Mouse (Mus musculus): Measurements from ENCODE around the gene Mt2. TPM values are rescaled to one million over a fixed set of nuclear protein-coding genes. Genes with fewer than 3 reads are reported as not detected.
A peak's percentile ranks its signal among the peaks of the same experiment; 100 is the strongest.

The Mt2 gene
- polyA plus RNA-seq, 1 experiment from 2014 or later = 738 TPM

DNA sequence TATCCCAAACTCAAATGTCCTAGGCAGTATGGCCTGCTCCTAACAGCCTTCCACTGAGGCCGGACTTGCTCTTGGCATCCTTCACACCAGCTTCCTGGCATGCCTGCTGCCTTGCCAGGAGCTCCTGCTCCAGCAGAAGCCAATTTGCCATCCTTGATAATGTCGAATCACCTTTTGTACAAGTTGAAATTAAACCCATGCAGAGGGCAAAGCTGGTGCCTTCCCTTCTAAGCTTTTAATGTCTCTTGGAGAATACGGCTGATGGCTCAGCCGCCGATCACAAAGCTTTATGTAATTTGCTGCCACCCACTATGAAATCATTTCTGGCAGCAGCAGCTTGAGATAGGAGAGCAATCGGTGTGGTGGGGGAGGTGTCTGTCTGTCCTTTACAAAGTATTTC is 37.2 kb downstream of the Mt2 start:
- WGBS = 77% methylated on average over 6 of the region's 6 CpGs

DNA sequence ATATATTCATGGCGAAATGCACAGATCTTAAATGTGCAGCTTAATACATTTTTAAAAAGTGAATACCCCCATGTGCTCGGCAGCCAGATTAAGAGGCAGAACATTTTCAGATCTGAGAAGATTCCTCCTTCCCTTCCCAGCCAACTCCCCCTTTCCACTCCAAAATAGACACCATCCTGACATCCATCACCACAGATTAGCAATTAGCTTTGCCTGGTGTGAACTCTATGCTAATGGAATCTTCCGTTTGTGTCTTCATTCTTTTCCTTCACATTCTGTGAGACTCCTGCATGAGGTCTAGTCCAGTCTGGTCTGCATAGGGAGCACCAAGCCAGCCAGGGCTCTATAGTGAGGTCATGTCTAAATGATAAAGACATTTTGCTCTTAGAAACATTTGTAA is 37.8 kb downstream of the Mt2 start:
- Histone ChIP-seq H3K27ac (ENCODE audit: low read length) (no peak overlapping the region), H3K36me3 (ENCODE audit: control insufficient read depth, insufficient read depth, low read length) (no peaks in the 10 kb centered on the region), H3K27me3 (replicated peaks; ENCODE audit: control insufficient read depth, insufficient read depth, low read length) (no peaks in the 10 kb centered on the region), H3K4me3 (ENCODE audit: low read length) (no peak overlapping the region), H3K9me3 (ENCODE audit: control insufficient read depth, low read length) (no peaks in the 10 kb centered on the region), H3K4me1 (ENCODE audit: control insufficient read depth, insufficient read depth, low read length) (peaks cover 7% of the 10 kb centered on the region), H3K4me2 (ENCODE audit: low read depth, low read length) (no peak overlapping the region), H3K9ac (ENCODE audit: low read depth, low read length) (no peak overlapping the region)
- ATAC-seq = no peak
- WGBS = 65% methylated on average over 3 of the region's 3 CpGs

More for the DNA sequence above, 37.2 kb downstream of the Mt2 start:
- Histone ChIP-seq H3K4me2 (ENCODE audit: low read depth, low read length) (no peak overlapping the region), H3K4me1 (ENCODE audit: control insufficient read depth, insufficient read depth, low read length) (peaks cover 5% of the 10 kb centered on the region), H3K9me3 (ENCODE audit: control insufficient read depth, low read length) (no peaks in the 10 kb centered on the region), H3K9ac (ENCODE audit: low read depth, low read length) (no peak overlapping the region), H3K36me3 (ENCODE audit: control insufficient read depth, insufficient read depth, low read length) (no peaks in the 10 kb centered on the region), H3K27me3 (replicated peaks; ENCODE audit: control insufficient read depth, insufficient read depth, low read length) (no peaks in the 10 kb centered on the region), H3K4me3 (ENCODE audit: low read length) (no peak overlapping the region), H3K27ac (ENCODE audit: low read length) (no peak overlapping the region)
- no peak for ATAC-seq

DNA sequence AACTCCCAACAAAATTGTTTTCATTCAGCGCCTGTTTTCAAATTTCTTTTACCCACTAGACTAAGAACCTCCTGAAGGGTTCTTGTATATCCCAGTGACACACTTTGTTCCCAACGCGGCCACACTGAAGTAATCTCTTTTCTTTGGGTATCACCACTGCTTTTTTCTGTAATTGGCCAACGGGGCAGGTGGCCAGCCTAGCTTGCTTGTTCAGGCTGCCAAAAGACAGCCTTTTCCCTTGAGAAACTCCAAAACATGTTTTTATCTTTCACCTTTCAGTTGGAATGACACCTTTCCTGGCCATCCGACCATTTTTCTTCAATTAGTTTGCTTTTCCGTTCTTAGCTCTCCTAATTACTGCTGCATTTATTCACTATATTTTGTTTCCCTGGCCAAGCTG is 41.4 kb downstream of the Mt2 start:
- Histone ChIP-seq H3K27ac (ENCODE audit: low read length) (peak overlapping the region; percentile 57), H3K4me3 (ENCODE audit: low read length) (peak overlapping the region; percentile 30; the same call in 1 of the 2 replicates), H3K9ac (ENCODE audit: low read depth, low read length) (peak overlapping the region; percentile 59), H3K9me3 (ENCODE audit: control insufficient read depth, low read length) (no peaks in the 10 kb centered on the region), H3K4me2 (ENCODE audit: low read depth, low read length) (peak overlapping the region; percentile 59), H3K27me3 (replicated peaks; ENCODE audit: control insufficient read depth, insufficient read depth, low read length) (no peaks in the 10 kb centered on the region), H3K36me3 (ENCODE audit: control insufficient read depth, insufficient read depth, low read length) (no peaks in the 10 kb centered on the region), H3K4me1 (ENCODE audit: control insufficient read depth, insufficient read depth, low read length) (peaks cover 13% of the 10 kb centered on the region)
- ATAC-seq = no peak
- 66% methylated on average over 6 of the region's 6 CpGs for WGBS

GRCm38 (mm10) chr8:94214252-94215173 is 42.0 kb downstream of the Mt2 start, which contains the start of gene Nup93:
Gene Nup93, plus strand, starts transcription at chr8:94214564.
- Histone ChIP-seq H3K4me2 (ENCODE audit: low read depth, low read length) (peak within 1 kb of the TSS; percentile 67), H3K27ac (ENCODE audit: low read length) (peak within 1 kb of the TSS; percentile 57)
- under 1% methylated on average over 67 of the region's 68 CpGs for WGBS

More at GRCm38 (mm10) chr8:94214252-94215173, 42.0 kb downstream of the Mt2 start, which contains the start of gene Nup93:
- peak; percentile 98 for ATAC-seq
- Histone ChIP-seq H3K36me3 (ENCODE audit: control insufficient read depth, insufficient read depth, low read length) (no peaks in the 10 kb centered on the region), H3K4me3 (ENCODE audit: low read length) (peak within 1 kb of the TSS; percentile 86), H3K9me3 (ENCODE audit: control insufficient read depth, low read length) (no peaks in the 10 kb centered on the region), H3K27me3 (replicated peaks; ENCODE audit: control insufficient read depth, insufficient read depth, low read length) (no peaks in the 10 kb centered on the region), H3K4me1 (ENCODE audit: control insufficient read depth, insufficient read depth, low read length) (peaks cover 13% of the 10 kb centered on the region), H3K9ac (ENCODE audit: low read depth, low read length) (peak within 1 kb of the TSS; percentile 83)

Other genes with a start within 250 kb of the Mt2 start
- 27.8 and 36.4 TPM in 2 replicates for gene Amfr, start 159.8 kb upstream of the Mt2 start, polyA plus RNA-seq (2015; fragmentation: Nextera tagmentation; extraction: Ambion mirVana)
- 87.8 and 95.9 TPM in 2 replicates for gene Nudt21, start 135.6 kb upstream of the Mt2 start, polyA plus RNA-seq (2015; fragmentation: Nextera tagmentation; extraction: Ambion mirVana)
- 12.5 and 13.1 TPM in 2 replicates for gene Ogfod1, start 135.5 kb upstream of the Mt2 start, polyA plus RNA-seq (2015; fragmentation: Nextera tagmentation; extraction: Ambion mirVana)
- gene Bbs2, start 73.7 kb upstream of the Mt2 start, polyA plus RNA-seq (2015; fragmentation: Nextera tagmentation; extraction: Ambion mirVana) = 6.8 and 8.2 TPM in 2 replicates
- 5.5 and 6.3 TPM in 2 replicates for gene Mt4, start 35.5 kb upstream of the Mt2 start, polyA plus RNA-seq (2015; fragmentation: Nextera tagmentation; extraction: Ambion mirVana)
- 5.4 and 5.5 TPM in 2 replicates for gene Mt3, start 20.1 kb upstream of the Mt2 start, polyA plus RNA-seq (2015; fragmentation: Nextera tagmentation; extraction: Ambion mirVana)
- gene Mt1, start 6.4 kb downstream of the Mt2 start, polyA plus RNA-seq (2015; fragmentation: Nextera tagmentation; extraction: Ambion mirVana) = 3,631 and 3,684 TPM in 2 replicates
- 56.9 and 66.4 TPM in 2 replicates for gene Nup93, start 41.9 kb downstream of the Mt2 start, polyA plus RNA-seq (2015; fragmentation: Nextera tagmentation; extraction: Ambion mirVana)
- gene Slc12a3, start 156.5 kb downstream of the Mt2 start, polyA plus RNA-seq (2015; fragmentation: Nextera tagmentation; extraction: Ambion mirVana) = 0.05 and 0.06 TPM in 2 replicates
- 163 and 188 TPM in 2 replicates for gene Herpud1, start 213.8 kb downstream of the Mt2 start, polyA plus RNA-seq (2015; fragmentation: Nextera tagmentation; extraction: Ambion mirVana)